Mouse (Mus musculus): Measurements from ENCODE around the gene Myadml2. TPM values are rescaled to one million over a fixed set of nuclear protein-coding genes. Genes with fewer than 3 reads are reported as not detected.
"Not testable (repeated sequence)": the region's sequence is repeated elsewhere in the genome, so short reads cannot be mapped to it uniquely, and the experiment has no call there.

Gene Myadml2
- not detected in 2 replicates for total RNA-seq (2014; fragmentation: Nextera tagmentation)
- total RNA-seq (2017), result 0.69 and 1.9 TPM in 2 replicates

GRCm38 (mm10) chr11:120648001-120648476 lies at the start of gene Myadml2:
Gene Myadml2 (minus strand): TSS chr11:120648158.
- ATAC-seq (replicated peaks; ENCODE audit: poor library complexity, severe bottlenecking), result peak; percentile 44

GRCm38 (mm10) chr11:120697741-120698140 lies 49.8 kb upstream of the Myadml2 start:
- ATAC-seq (replicated peaks; ENCODE audit: poor library complexity, severe bottlenecking), result no peak

GRCm38 (mm10) chr11:120696568-120696967 lies 48.6 kb upstream of the Myadml2 start:
- ATAC-seq (replicated peaks; ENCODE audit: poor library complexity, severe bottlenecking), result no peak

- no peak for ATAC-seq (replicated peaks; ENCODE audit: poor library complexity, severe bottlenecking)
These were observed 47.7 kb upstream of the Myadml2 start for GRCm38 (mm10) chr11:120695641-120696040.

GRCm38 (mm10) chr11:120695184-120695583 lies 47.2 kb upstream of the Myadml2 start:
- no peak for ATAC-seq (replicated peaks; ENCODE audit: poor library complexity, severe bottlenecking)

- no peak for ATAC-seq (replicated peaks; ENCODE audit: poor library complexity, severe bottlenecking)
These were observed 45.5 kb upstream of the Myadml2 start for GRCm38 (mm10) chr11:120693461-120693860.

GRCm38 (mm10) chr11:120692471-120693011 lies 44.6 kb upstream of the Myadml2 start:
- ATAC-seq (replicated peaks; ENCODE audit: poor library complexity, severe bottlenecking), result no peak

- no peak for ATAC-seq (replicated peaks; ENCODE audit: poor library complexity, severe bottlenecking)
These were observed 41.4 kb upstream of the Myadml2 start for GRCm38 (mm10) chr11:120689365-120689764.

GRCm38 (mm10) chr11:120686650-120687272 lies 38.8 kb upstream of the Myadml2 start:
- ATAC-seq (replicated peaks; ENCODE audit: poor library complexity, severe bottlenecking), result no peak

GRCm38 (mm10) chr11:120684660-120685059 lies 36.7 kb upstream of the Myadml2 start:
- ATAC-seq (replicated peaks; ENCODE audit: poor library complexity, severe bottlenecking), result no peak

GRCm38 (mm10) chr11:120684086-120684485 lies 36.1 kb upstream of the Myadml2 start:
- no peak for ATAC-seq (replicated peaks; ENCODE audit: poor library complexity, severe bottlenecking)

GRCm38 (mm10) chr11:120683536-120683935 lies 35.6 kb upstream of the Myadml2 start:
- ATAC-seq (replicated peaks; ENCODE audit: poor library complexity, severe bottlenecking), result no peak

- ATAC-seq (replicated peaks; ENCODE audit: poor library complexity, severe bottlenecking), result no peak
These were observed 34.7 kb upstream of the Myadml2 start for GRCm38 (mm10) chr11:120682683-120683082.

- ATAC-seq (replicated peaks; ENCODE audit: poor library complexity, severe bottlenecking), result peak; percentile 66
These were observed 32.0 kb upstream of the Myadml2 start for GRCm38 (mm10) chr11:120679909-120680308.

- ATAC-seq (replicated peaks; ENCODE audit: poor library complexity, severe bottlenecking), result no peak
These were observed 29.0 kb upstream of the Myadml2 start for GRCm38 (mm10) chr11:120676951-120677350.

- ATAC-seq (replicated peaks; ENCODE audit: poor library complexity, severe bottlenecking), result not testable (repeated sequence)
These were observed 27.9 kb upstream of the Myadml2 start for GRCm38 (mm10) chr11:120675875-120676274.

GRCm38 (mm10) chr11:120673594-120674122 lies 25.7 kb upstream of the Myadml2 start:
- peak; percentile 4; the same call in 1 of the 2 replicates for ATAC-seq (replicated peaks; ENCODE audit: poor library complexity, severe bottlenecking)

GRCm38 (mm10) chr11:120672687-120673593 lies 25.0 kb upstream of the Myadml2 start, which contains the start of gene Aspscr1:
Gene Aspscr1 (plus strand): TSS chr11:120672973.
- ATAC-seq (replicated peaks; ENCODE audit: poor library complexity, severe bottlenecking), result peak; percentile 93

GRCm38 (mm10) chr11:120666617-120667016 lies 18.7 kb upstream of the Myadml2 start:
- no peak for ATAC-seq (replicated peaks; ENCODE audit: poor library complexity, severe bottlenecking)

- ATAC-seq (replicated peaks; ENCODE audit: poor library complexity, severe bottlenecking), result no peak
These were observed 17.4 kb upstream of the Myadml2 start for GRCm38 (mm10) chr11:120665406-120665805.

- no peak for ATAC-seq (replicated peaks; ENCODE audit: poor library complexity, severe bottlenecking)
These were observed 15.8 kb upstream of the Myadml2 start for GRCm38 (mm10) chr11:120663714-120664113.
